Mouse (Mus musculus) left cerebral cortex, adult 11 months (tissue): ENCODE data around the gene Calml4.
"Not testable (repeated sequence)": the region's sequence is repeated elsewhere in the genome, so short reads cannot be mapped to it uniquely, and the experiment has no call there.

Experiments
- DNase-seq: peaks from one replicate; pipeline ENCODE4 v3.0.0; 2022; ENCODE audit warnings: low spot score

Calml4 gene

DNA sequence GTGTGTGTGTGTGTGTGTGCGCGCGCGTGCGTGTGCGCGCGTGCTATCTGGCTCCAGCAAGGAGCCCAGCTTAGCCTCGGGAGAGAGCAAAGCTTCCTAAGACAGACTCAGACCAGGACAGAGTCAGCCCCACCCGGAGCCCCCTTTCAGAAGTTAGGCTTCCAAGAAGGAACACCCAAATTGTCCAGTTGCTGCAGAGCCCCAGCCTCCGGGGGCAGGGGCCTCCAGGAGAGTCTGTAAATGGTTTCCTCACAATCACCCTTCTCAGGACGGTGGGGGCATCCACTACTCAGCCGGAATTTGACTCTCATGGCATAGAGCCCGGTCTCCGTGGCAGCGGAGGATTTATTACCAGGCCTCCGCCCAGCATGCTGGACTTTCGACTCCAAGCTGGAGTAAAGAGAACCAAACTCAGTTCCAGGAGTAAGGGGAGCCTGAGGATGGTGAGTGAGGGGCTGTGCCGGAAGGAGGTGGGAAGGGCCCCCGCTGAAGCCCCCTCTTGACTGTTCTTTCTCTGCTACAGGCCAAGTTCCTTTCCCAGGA, at the start of gene Calml4:
Calml4 (plus strand) TSS at position 362 of the 543 bp plus-strand sequence.
- DNase-seq = no peak

DNA sequence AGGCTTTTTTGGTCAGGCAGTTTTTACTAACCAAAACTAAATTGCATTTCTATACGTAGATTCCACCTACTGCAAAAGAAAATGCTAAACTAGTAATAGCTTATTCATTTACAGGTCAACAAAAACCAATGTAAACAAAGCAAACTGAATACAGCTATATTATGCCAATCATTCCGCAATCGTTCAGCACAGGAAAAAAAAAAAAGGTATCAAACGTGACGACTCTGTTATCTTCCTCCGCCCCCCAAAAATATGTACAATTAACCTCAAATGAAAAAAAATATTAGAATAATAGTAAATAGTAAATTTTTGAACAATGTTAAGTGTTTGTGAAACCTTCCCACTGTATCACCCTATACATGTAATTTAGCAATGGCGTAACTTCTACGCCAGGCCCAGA, 47.8 kb upstream of the Calml4 start:
- no peak for DNase-seq

DNA sequence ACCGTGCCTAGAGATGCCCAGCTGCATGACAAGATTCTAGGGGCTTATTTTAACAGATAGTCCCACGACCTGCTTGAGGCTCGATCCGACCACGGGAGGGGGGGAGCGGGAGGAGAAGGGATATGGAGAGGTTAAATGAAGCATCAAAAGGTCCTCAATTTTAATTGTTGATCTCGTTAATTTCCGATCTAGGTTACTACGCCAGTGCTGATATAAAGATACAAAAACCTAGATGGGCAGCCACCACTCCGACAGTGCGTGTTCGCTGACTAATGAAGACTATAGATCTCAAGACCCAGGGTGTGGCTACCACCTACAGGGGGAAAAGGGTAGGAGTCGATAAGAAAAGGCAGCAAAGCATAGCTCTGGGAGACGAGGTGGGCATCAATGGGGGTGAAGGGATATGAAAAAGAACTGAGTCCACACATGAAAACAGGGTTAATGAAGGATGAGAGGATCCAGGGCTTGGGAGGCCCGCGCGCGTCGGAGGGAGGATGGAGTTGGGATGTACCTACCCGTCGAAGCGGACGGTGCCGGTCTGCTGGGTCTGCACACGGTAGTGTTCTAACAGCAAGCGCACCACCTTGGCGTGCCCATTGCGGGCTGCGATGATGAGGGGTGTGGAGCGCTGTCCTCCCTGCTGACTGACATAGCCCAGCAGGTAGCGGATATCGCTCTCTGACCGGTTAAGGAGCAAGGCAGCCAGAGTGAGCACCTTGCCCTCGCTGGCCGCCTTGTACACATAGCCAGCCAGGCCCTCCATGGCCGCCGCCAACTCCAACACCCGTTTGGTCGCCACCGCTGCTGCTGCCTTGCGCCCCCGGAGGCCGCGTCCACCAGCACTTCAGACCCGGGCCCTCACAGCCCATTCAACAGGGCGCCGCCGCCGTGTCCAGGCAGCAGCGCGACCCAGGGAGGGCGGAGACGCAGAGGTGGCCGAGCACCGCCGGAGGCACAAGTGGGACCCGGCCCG, 47.1 kb upstream of the Calml4 start:
- no peak for DNase-seq

DNA sequence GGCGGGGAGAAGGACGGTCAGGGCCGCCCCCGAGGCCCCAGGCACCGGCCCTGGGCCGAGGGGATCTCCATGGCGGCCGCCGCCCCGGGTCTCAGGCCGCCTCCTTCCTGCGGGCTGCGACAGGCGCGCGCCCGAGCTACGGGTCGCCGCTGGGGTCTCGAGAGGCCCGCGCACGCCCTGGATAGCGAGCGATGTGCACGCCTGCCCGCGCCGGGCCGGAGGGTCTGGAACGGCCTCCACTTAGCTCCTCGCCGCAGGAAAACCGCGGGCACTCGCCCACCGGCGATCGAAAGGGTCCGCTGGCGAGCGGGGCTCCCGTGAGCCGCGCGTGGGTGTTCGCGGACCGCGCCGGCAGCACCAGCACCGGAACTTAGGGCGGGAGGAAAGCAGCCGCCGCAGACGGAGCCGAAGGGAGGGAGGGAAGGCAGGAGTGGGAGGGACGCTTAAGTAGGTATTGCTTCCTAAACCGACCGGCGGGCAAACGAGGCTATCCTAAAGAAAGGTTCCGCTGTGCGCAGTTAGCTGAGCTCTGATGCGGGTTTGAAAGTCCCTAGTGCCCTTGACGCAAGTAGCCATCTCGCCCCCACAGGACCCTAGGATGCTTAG, 46.3 kb upstream of the Calml4 start, which contains the start of gene Fem1b:
Fem1b (minus strand) TSS at position 419 of the 606 bp plus-strand sequence.
- peak; percentile 82 for DNase-seq

DNA sequence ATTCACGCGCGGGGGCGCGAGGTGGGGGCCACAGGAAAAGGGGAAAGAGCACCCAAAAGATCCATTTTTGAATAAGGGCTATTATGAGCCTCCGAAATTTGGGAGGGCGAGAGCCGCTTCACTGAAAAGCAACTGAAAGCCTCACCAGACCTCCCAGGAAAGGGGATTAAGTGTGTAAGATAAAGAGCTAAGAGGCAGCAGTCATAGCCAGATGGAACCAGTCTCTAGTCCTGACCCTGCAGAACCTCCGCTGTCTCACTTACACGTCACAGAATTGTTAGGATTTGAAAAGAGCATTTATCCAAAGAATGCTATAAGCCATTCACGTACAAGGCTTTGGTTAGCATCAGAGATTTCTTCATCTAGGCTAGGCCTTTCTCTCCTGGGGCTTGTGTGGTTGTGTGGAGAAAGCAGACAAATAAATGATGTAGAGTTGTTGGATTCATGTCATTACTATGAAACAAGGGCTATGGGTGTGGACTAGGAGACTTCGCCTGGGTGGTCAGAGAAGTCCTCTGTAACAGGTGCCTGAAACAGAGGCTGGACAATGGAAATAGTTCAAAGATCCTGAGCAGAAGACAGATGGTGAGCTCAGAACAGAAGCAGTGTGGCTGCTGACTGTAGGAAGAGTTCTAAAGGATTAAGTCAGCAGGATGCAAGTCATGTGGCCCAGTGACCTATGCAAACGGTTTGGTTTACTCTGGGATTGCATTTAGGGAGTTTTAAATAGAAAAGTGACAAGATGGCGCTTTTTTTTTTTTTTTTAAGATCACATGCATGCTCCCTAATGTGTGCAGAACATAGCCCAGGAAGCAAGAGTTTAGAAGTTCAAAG, 45.4 kb upstream of the Calml4 start:
- no peak for DNase-seq

DNA sequence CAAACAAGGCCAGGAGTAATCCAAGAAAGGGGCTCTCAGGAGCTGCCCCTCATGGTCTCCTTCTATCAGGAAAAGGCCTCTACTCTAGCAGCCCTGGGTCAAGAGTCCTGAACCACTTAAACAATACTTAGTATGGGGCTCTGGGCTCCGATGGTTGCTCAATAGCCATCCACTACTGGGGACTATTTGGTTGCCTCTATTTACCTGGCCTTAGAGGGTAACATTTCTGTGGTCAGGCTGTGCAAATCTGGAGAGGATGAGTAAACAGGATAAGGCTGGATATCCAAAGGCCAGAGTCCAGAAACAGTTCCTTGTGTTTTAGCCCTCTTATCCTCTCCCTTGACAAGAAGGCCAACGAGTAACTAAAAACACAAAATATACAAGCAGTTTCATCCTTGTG, 43.1 kb upstream of the Calml4 start:
- DNase-seq = no peak

DNA sequence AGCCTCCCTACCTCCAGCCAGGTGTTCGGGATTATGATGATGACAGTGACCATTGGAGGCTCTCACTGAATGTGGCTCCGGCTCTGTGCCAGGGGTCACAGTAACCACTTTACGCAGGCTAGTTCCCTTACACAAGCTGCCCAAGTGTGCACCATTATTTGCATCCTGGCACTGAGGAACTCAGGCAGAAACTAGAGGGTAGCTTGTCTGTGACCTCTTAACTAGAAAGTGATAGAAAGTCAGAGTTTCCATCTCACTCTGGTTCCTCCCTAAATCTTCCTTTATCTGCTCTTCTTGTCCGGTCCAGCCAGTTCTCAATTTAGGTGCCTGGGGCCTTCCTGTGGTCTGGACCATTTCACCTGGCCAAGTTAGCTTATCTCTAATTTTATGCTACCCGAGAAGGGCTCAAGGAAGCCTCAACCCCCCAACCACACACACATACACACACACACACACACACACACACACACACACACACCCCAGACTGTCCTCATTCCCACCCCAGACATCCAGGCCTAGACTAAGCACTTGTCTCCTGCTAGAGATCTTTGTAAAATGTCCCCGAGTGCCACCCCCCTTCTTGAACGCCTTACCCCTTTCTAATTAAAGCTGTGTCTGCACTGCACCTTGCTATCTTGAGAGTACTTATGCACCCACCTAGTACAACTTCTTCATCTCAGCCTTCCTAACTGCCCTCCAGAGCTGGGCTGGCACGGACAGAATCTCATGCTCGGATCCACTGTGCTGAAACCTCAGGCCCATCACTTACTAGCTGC, 41.4 kb upstream of the Calml4 start:
- DNase-seq = no peak

DNA sequence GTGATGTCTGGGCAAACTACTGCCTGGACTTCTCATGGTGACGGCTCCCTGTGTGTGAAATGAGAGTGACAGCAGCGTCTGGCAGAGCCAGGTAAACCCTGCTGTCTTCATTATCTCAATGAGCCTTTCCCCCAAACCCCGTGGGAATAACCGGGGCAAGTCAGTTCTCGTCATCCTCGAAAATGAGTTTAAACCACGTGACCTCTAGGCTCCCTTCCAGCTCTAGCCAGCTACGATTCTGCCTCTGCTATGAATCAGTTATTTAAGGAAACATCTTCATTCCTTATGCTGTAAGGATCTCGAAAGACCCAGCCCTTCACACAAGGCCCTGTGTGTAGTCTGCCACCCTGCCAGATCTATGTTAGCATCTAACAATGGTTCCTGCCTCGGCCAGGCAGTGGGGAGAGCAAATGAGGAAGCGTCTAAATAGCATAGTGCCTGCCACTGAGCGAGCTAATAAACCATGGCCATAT, 40.7 kb upstream of the Calml4 start:
- no peak for DNase-seq

DNA sequence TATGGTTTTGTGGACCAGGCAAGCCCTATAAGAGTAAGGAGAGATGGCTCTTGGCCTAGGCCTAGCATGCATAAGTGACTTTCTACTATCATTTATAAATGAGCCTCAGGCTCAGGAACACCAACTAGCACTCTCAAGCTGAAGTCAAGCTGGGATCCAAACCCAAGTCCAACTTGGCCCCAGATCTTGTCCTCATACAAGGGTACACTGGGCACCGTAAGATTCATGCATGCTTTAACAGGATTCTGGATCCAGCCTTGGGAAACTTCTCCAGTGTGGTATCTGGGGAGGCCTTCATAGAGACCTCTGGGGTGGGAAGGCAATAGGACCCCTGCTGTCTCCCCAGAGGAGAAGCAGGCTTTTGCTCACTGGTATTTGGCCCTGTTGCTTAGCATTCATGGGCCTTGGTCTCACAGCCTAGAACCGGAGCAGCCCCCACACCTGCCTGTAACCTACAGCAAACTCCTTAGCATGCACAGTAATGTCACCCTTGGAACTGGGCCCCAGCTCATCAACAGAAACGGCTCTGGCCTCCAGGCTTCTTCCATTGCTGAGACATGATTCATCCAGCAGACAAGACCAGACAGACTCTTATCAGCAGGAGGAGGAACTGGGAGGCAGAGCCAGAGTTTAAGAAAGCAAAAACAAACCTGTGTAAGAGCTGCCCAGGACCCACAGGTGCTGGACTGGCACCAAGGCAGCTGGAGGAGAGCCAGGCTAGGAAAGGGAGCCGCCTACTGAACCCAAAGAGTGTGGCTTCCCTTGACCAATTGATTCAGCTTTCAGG, 39.9 kb upstream of the Calml4 start:
- DNase-seq = no peak

DNA sequence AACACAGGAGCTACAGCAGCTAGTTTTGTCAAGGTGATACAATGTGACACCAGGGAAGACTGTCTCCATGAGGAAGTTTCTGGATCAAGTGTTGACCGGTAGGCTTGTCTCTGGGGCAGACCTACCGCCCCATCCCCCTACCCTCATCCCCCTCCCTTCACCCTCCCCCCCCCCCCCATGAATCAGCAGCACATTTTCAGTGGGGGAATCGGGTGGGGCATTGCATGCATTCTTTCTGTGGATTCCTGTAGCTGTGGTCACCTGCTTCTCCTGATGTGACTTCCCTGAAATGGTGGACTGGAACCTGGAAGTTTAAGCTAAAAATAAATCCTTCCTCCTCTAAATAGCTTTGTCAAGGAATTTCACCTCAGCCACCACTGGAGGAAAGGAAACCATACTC, 38.4 kb upstream of the Calml4 start:
- no peak for DNase-seq

DNA sequence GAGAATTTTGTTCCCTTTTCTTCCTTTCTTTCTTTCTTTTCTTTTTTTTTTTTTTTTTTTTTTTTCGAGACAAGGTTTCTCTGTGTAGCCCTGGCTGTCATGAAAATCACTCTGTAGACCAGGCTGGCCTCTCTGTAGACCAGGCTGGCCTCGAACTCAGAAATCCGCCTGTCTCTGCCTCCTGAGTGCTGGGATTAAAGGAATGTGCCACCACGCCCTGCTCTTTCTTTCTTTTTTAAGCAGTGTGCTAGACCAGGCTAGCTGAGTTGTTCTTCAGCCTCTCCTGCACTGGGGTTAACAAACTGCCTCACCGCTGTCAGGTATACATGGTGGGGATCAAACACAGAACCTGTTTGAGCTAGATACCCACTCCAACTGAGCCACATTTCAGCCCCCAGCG, 38.0 kb upstream of the Calml4 start:
- not testable (repeated sequence) for DNase-seq

DNA sequence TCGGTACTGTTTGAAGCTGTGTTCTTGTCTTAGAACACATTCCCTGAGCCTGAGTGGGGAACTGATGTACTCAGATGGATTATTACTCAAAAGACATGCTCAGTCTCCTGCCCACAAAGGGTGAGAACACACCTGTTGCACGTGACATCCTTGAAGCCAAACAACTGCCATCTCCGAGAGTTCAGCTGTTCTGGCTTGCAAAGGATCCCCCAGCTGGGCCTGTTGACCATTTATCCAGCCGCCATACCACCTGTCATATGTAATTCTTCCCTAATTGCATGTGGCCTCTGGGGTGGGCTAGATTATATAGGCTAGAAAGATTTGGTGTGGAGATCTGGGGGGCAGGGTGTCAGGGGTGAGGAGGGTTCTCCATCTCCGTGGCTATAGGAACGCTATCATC, 37.1 kb upstream of the Calml4 start:
- no peak for DNase-seq

DNA sequence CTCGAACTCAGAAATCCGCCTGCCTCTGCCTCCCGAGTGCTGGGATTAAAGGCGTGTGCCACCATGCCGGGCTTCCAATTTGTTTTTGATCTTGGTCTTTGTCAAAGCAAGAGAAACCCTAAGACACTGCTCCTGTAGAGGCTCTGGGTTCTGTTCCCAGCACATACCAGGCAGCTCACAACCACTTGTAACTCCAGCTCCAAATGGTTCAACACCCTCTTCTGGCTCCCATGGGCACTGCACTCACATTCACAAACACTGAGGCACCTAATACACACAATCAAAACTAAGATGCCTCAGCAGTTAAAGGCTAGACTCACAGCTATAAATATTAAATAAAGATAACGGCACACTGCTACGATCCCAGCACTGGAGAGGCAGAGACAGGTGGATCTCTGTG, 36.1 kb upstream of the Calml4 start:
- DNase-seq = no peak

DNA sequence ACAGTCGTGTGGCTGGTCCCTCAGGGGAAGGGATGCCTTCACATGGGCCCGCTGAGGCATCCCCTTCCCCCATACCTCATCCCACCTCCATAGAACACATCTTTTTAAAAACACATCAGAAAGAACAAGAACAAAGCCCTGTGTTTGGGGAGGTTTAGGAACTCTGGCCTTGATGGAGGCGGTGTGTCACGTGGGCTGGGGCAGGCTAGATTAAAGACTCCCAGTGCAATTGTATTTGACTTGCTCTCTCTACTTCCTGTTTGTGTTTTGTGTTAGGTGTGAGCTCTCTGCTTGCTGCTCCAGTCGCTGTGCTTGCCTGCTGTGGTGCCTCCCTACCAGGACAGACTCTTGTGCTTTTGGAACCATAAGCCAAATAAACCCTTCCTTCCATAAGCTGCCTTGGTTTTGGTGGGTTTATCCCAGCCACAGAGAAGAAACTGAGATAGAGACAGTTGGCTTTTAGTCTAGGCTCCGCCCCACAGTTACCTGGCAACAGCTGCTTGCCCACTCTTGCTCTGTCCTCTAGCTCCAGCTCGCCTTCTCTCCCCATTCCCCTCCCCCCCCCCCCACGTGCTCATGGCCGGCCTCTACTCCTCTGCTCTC, 32.0 kb upstream of the Calml4 start:
- no peak for DNase-seq

DNA sequence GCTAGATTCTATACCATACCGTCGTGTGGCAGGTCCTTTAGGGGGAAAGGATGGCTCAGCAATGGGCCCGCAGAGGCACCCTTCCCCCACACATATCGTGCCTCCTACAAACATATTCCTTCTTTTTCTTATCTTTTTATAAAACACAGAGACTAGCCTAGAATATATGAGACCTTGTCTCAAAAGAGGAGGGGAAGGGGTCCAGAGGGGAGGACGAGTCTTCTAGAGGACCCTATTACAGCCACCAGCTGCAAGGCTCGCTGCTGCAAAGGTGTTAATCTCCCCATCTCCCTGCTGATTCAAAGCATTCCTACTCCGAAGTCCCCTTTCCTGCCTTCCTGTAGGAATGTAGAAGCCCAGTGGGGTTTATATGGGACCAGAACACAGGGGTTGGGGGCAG, 31.4 kb upstream of the Calml4 start:
- no peak for DNase-seq

DNA sequence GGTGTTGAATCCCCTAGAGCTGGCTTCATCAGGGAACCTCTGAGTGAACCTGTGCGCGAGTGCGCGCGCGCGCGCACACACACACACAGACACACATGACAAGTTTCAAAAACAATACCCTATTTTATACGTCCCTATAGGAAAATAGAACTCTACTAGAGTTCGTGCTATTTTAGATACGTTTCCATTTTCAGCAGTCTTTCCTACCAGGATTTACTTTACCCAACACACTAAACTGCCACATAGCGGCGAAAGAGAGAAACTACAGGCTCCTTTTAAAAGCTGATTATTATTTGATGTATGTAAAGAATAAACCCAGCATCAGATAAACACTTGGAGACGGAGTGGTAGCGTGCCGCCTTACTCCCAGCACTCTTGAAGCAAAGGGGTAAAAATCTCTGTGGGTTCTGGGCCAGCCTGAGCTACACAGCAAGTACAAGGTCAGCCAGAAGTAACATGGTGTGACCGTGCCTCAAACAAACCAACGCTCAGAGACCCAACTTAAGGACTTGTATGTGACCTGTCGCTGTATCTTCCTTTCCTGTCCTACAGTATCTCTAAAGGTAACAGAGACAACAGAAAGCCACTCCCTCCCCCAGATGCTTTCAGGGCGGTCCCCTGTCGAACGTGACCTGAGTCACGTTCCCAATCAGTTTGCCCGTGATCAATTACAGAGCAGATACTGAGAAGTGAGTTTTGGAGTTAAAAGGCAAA, 29.8 kb upstream of the Calml4 start:
- DNase-seq = no peak

DNA sequence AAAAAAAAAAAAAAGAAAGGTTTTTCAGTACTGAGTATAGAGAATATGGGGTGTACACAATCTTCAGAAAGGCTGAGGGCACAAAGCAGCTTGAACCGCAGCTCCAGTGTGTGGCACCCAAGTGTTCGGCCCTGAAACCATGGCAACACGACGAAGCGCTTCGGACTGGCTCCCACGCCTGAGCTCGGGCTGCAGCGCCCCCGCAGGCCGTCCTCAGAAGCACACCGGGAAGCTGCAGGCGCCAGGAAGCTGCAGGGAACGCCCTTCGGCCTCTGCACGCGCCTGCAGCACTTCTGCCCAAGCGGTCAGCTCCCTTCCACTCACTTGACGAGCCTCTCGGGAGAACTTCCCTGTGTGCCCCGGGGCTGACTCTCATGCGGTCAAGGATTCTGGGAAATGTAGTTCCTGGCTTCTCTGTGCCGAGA, 29.2 kb upstream of the Calml4 start:
- DNase-seq = peak; percentile 88

DNA sequence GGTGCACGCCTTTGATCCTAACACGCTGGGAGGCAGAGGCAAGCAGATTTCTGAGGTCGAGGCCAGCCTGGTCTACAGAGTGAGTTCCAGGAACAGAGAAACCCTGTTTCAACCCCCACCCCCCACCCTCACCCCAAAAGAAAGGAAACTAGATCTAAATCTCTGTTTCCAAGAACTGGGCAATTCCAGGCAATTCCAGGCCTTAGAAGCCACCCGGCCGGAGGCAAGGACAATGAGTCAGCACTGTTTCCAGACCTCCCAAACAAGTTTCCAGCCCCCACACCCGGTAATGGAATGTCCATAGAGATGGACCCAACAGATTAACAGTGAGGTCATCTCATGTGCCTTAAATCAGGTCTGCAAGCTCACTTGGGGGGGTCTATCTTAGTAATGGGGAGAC, 28.0 kb upstream of the Calml4 start:
- no peak for DNase-seq

DNA sequence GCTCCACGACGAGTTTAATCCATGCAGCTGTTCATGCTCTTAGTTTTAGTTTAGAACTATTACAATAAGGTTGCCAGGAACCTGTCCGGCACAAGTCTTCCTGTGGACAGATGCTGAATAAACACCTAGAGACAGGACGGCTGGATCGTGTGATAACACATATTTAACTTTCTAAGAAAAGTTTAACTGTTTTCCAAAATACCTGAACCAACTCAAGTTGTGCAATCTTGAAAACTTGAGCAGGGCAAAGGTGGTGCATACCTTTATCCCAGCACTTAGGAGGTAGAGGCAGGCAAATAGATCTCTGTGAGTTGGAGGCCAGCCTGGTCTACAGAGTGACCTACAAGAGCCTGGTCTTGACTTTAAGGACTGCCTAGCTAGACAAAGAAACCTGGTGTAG, 23.0 kb upstream of the Calml4 start:
- DNase-seq = no peak
